Mouse (Mus musculus) forebrain, embryonic 14.5 days (tissue): ENCODE data around the gene Col1a1. TPM values are rescaled to one million over a fixed set of nuclear protein-coding genes. Genes with fewer than 3 reads are reported as not detected.
"Not testable (repeated sequence)": the region's sequence is repeated elsewhere in the genome, so short reads cannot be mapped to it uniquely, and the experiment has no call there.

Experiments
- ATAC-seq: fragments of 200-750 bp; cut with Nextera tagmentation; 2 replicates; pipeline ENCODE4 v1.8.0; 2017; ENCODE audit warnings: mild to moderate bottlenecking, moderate library complexity
- DNase-seq: peaks from one replicate; pipeline ENCODE4 v3.0.0-alpha.2; 2015; ENCODE audit warnings: low spot score
- H3K27ac ChIP-seq: fragments of 300-500 bp; sonication (generic); 2 replicates; pipeline ENCODE4 v1.5.1; 2014; ENCODE audit warnings: low read depth, mild to moderate bottlenecking, control low read depth, low read length, moderate library complexity
- H3K27me3 ChIP-seq: fragments of 300-500 bp; sonication (generic); replicated peaks from 2 replicates; pipeline ENCODE4 v1.6.1; 2014; ENCODE audit warnings: low read length, control low read depth, mixed read lengths; ENCODE audit not compliant: control insufficient read depth, insufficient read depth
- H3K36me3 ChIP-seq: fragments of 300-500 bp; sonication (generic); 2 replicates; pipeline ENCODE4 v1.6.1; 2014; ENCODE audit warnings: low read length, control low read depth; ENCODE audit not compliant: control insufficient read depth, insufficient read depth
- H3K4me1 ChIP-seq: fragments of 300-500 bp; sonication (generic); 2 replicates; pipeline ENCODE4 v1.6.1; 2014; ENCODE audit warnings: antibody characterized with exemption, low read length, control low read depth; ENCODE audit not compliant: control insufficient read depth, insufficient read depth
- H3K4me2 ChIP-seq: fragments of 300-500 bp; sonication (generic); 2 replicates; pipeline ENCODE4 v1.6.1; 2014; ENCODE audit warnings: mild to moderate bottlenecking, control low read depth, low read length
- H3K4me3 ChIP-seq: fragments of 300-500 bp; sonication (generic); 2 replicates; pipeline ENCODE4 v1.5.1; 2014; ENCODE audit warnings: low read depth, low read length, control low read depth
- H3K9ac ChIP-seq: fragments of 300-500 bp; sonication (generic); 2 replicates; pipeline ENCODE4 v1.6.1; 2014; ENCODE audit warnings: mild to moderate bottlenecking, low read length, control low read depth, moderate library complexity
- H3K9me3 ChIP-seq: fragments of 300-500 bp; sonication (generic); replicated peaks from 2 replicates; pipeline ENCODE4 v1.6.1; 2016; ENCODE audit warnings: low read length, control low read depth, mixed read lengths; ENCODE audit not compliant: control insufficient read depth
- WGBS: fragments of 180-500 bp; shearing (Covaris S2); extraction: QIAGEN DNeasy Blood & Tissue Kit; methylation state at CpG from one replicate; pipeline ENCODE4 v1.1.7; 2014; 5-methylcytosine and 5-hydroxymethylcytosine counted together
- polyA plus RNA-seq: library from polyadenylated mRNA; unstranded; fragments of >200 nt; fragmentation: Nextera tagmentation; extraction: Ambion mirVana; gene quantifications from 2 replicates; pipeline ENCODE4 v1.2.1, GENCODE M21; 2014

Gene Col1a1
- polyA plus RNA-seq, 1 experiment from 2014 or later = 20.6 TPM

- H3K9me3 ChIP-seq = no peaks in the 10 kb centered on the region
- no peak overlapping the region for H3K4me2 ChIP-seq
- H3K4me3 ChIP-seq = no peak overlapping the region
- H3K27ac ChIP-seq = peak overlapping the region; percentile 44; the same call in 1 of the 2 replicates
- no peaks in the 10 kb centered on the region for H3K27me3 ChIP-seq
- no peaks in the 10 kb centered on the region for H3K36me3 ChIP-seq
- DNase-seq (peak; percentile 65), ATAC-seq (peak; percentile 74)
- no peaks in the 10 kb centered on the region; the same call in 1 of the 2 replicates for H3K4me1 ChIP-seq
- no peak overlapping the region for H3K9ac ChIP-seq
- 25% methylated on average over 8 of the region's 8 CpGs for WGBS
Measured at GRCm38 (mm10) chr11:94958065-94958858, 22.2 kb downstream of the Col1a1 start.

GRCm38 (mm10) chr11:94962534-94963101 lies 26.6 kb downstream of the Col1a1 start:
- Histone ChIP-seq H3K27ac (no peak overlapping the region), H3K36me3 (no peaks in the 10 kb centered on the region)

GRCm38 (mm10) chr11:94967419-94967818 lies 31.4 kb downstream of the Col1a1 start, which contains the start of gene Hils1:
TSS of gene Hils1 (plus strand) at chr11:94967593.
- Histone ChIP-seq H3K4me3 (no peak within 1 kb of the TSS), H3K36me3 (no peaks in the 10 kb centered on the region), H3K27me3 (no peaks in the 10 kb centered on the region), H3K27ac (no peak within 1 kb of the TSS), H3K4me2 (no peak within 1 kb of the TSS), H3K9ac (no peak within 1 kb of the TSS), H3K4me1 (no peaks in the 10 kb centered on the region), H3K9me3 (no peaks in the 10 kb centered on the region)
- 58% methylated on average over 4 of the region's 4 CpGs for WGBS
- DNase-seq (no peak), ATAC-seq (no peak)

More at GRCm38 (mm10) chr11:94962534-94963101, 26.6 kb downstream of the Col1a1 start:
- H3K4me1 ChIP-seq = no peaks in the 10 kb centered on the region
- WGBS = 83% methylated on average over 5 of the region's 5 CpGs
- DNase-seq (no peak), ATAC-seq (no peak)
- no peaks in the 10 kb centered on the region for H3K9me3 ChIP-seq
- no peak overlapping the region for H3K4me2 ChIP-seq
- H3K9ac ChIP-seq = no peak overlapping the region
- H3K27me3 ChIP-seq = no peaks in the 10 kb centered on the region
- H3K4me3 ChIP-seq = no peak overlapping the region

GRCm38 (mm10) chr11:94968187-94968586 lies 32.2 kb downstream of the Col1a1 start:
- Histone ChIP-seq H3K4me3 (no peak overlapping the region), H3K9me3 (no peaks in the 10 kb centered on the region), H3K4me2 (no peak overlapping the region), H3K27me3 (no peaks in the 10 kb centered on the region), H3K4me1 (no peaks in the 10 kb centered on the region), H3K36me3 (no peaks in the 10 kb centered on the region), H3K9ac (no peak overlapping the region), H3K27ac (no peak overlapping the region)
- no peak for ATAC-seq
- no peak for DNase-seq
- WGBS = 74% methylated on average over 7 of the region's 7 CpGs

- H3K9ac ChIP-seq, DNase-seq, ATAC-seq, H3K9me3 ChIP-seq, H3K4me3 ChIP-seq, H3K36me3 ChIP-seq, H3K27ac ChIP-seq, H3K4me2 ChIP-seq, H3K4me1 ChIP-seq, H3K27me3 ChIP-seq: not testable (repeated sequence)
- WGBS = 91% methylated on average over 4 of the region's 4 CpGs
Measured at GRCm38 (mm10) chr11:94969709-94970108, 33.7 kb downstream of the Col1a1 start.

- ATAC-seq (no peak), DNase-seq (peak; percentile 82)
- Histone ChIP-seq H3K4me1 (no peaks in the 10 kb centered on the region), H3K4me3 (no peak overlapping the region), H3K9me3 (no peaks in the 10 kb centered on the region), H3K36me3 (no peaks in the 10 kb centered on the region), H3K9ac (no peak overlapping the region), H3K27ac (no peak overlapping the region), H3K4me2 (no peak overlapping the region), H3K27me3 (no peaks in the 10 kb centered on the region)
- 59% methylated on average over 15 of the region's 15 CpGs for WGBS
Measured at GRCm38 (mm10) chr11:94970210-94970943, 34.4 kb downstream of the Col1a1 start.

GRCm38 (mm10) chr11:94971895-94972615 lies 36.0 kb downstream of the Col1a1 start:
- no peak for ATAC-seq

GRCm38 (mm10) chr11:94972887-94973286 lies 36.9 kb downstream of the Col1a1 start:
- H3K27me3 ChIP-seq = no peaks in the 10 kb centered on the region
- H3K4me2 ChIP-seq = no peak overlapping the region
- WGBS = 64% methylated on average over 5 of the region's 5 CpGs
- no peaks in the 10 kb centered on the region for H3K9me3 ChIP-seq
- no peak overlapping the region for H3K27ac ChIP-seq
- ATAC-seq = no peak
- no peak overlapping the region for H3K9ac ChIP-seq
- no peak overlapping the region for H3K4me3 ChIP-seq
- H3K4me1 ChIP-seq = peaks cover under 1% of the 10 kb centered on the region; the same call in 1 of the 2 replicates
- no peak for DNase-seq
- no peaks in the 10 kb centered on the region for H3K36me3 ChIP-seq

More at GRCm38 (mm10) chr11:94971895-94972615, 36.0 kb downstream of the Col1a1 start:
- H3K9ac ChIP-seq = no peak overlapping the region
- H3K4me3 ChIP-seq = no peak overlapping the region
- no peaks in the 10 kb centered on the region for H3K36me3 ChIP-seq
- DNase-seq = no peak
- H3K27ac ChIP-seq = no peak overlapping the region
- H3K27me3 ChIP-seq = no peaks in the 10 kb centered on the region
- WGBS = 61% methylated on average over 16 of the region's 16 CpGs
- no peaks in the 10 kb centered on the region for H3K4me1 ChIP-seq
- H3K9me3 ChIP-seq = no peaks in the 10 kb centered on the region
- H3K4me2 ChIP-seq = no peak overlapping the region
